Mouse (Mus musculus): Measurements from ENCODE around the gene 2310009B15Rik. TPM values are rescaled to one million over a fixed set of nuclear protein-coding genes. Genes with fewer than 3 reads are reported as not detected.

Gene 2310009B15Rik
- polyA plus RNA-seq, 1 experiment = 54.8 TPM

DNA sequence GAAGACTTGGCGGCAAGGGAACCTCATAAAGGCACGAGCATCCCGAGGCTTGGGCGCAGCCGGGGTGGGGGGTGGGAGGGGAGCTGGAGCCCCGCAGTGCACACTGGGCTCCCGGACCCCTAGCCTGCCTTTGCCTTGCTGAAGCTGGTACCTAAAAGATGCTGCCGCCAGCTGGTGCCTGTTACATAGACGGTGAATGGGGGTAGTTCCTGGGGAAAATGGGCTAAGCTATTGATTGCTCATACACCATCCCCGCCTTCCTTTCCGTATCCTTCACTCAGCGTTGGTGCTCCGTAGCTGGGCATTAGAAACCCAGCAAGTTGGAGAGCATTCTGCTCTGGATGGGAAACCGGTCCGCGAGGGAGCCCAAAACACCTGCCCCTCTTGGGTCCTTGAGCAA lies 8.6 kb downstream of the 2310009B15Rik start:
- Histone ChIP-seq H3K36me3 (ENCODE audit: control insufficient read depth, insufficient read depth, low read length) (no peaks in the 10 kb centered on the region), H3K4me3 (ENCODE audit: control insufficient read depth, insufficient read depth, low read length) (no peak overlapping the region), H3K27me3 (ENCODE audit: control insufficient read depth, insufficient read depth, low read length) (peaks cover 27% of the 10 kb centered on the region), H3K4me1 (replicated peaks; ENCODE audit: control insufficient read depth, insufficient read depth, low read length) (peaks cover 33% of the 10 kb centered on the region), H3K27ac (ENCODE audit: control insufficient read depth, insufficient read depth, low read length) (no peak overlapping the region)
- no peak for DNase-seq
- no peak for TF ChIP-seq POLR2A (IDR thresholded peaks at IDR 0.05; ENCODE audit: control insufficient read depth, extremely low read depth, insufficient read depth, low read length, poor library complexity)
- no peak for TF ChIP-seq CTCF (IDR thresholded peaks at IDR 0.05; ENCODE audit: borderline replicate concordance, control insufficient read depth, extremely low read depth, insufficient read depth, low read length, poor library complexity)
- 9% methylated on average over 16 of the region's 16 CpGs for WGBS

DNA sequence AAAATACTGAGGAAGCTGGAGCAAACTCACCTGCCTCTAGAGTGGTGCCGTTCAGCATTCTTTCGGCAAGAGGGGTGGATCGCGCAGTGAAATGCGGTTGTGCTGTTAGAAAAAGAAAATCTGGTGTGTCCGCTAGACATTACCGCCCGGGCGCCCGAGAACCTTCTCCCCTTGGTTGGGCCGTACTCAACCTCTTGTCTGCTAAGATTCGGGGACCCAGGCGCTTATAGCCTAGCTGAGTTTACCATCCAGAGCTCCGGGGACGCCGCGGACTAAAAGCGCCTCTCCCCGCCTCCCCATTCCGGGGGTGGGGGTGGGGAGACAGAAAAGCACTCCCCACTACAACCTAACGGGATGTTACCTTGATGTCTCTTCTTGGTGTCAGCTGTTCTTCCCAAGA lies 9.5 kb downstream of the 2310009B15Rik start:
- 5% methylated on average over 21 of the region's 21 CpGs for WGBS
- Histone ChIP-seq H3K4me3 (ENCODE audit: control insufficient read depth, insufficient read depth, low read length) (no peak overlapping the region), H3K27me3 (ENCODE audit: control insufficient read depth, insufficient read depth, low read length) (peaks cover 29% of the 10 kb centered on the region), H3K36me3 (ENCODE audit: control insufficient read depth, insufficient read depth, low read length) (no peaks in the 10 kb centered on the region), H3K27ac (ENCODE audit: control insufficient read depth, insufficient read depth, low read length) (no peak overlapping the region), H3K4me1 (replicated peaks; ENCODE audit: control insufficient read depth, insufficient read depth, low read length) (peaks cover 33% of the 10 kb centered on the region)
- DNase-seq = no peak
- TF ChIP-seq CTCF (IDR thresholded peaks at IDR 0.05; ENCODE audit: borderline replicate concordance, control insufficient read depth, extremely low read depth, insufficient read depth, low read length, poor library complexity) (no peak), POLR2A (IDR thresholded peaks at IDR 0.05; ENCODE audit: control insufficient read depth, extremely low read depth, insufficient read depth, low read length, poor library complexity) (no peak)

DNA sequence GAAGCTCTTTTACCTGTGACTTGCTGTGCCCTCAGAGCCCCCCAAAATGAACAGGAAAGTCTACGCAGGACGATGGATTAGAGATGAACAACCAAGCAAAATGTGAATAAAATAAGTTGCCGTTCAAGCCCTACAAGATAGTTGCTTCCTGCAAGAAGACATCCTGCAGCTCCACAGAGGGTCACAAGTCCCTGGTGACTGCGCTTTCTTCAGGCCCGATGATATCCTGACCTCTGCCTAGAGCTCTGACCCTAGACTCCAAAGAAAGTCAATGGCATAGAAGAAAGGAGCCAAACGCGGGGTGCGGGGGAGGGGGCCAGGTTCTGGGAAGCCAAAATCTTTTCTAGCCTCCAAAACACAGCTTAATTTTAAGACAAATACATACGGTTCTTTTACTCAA lies 10.1 kb downstream of the 2310009B15Rik start:
- TF ChIP-seq CTCF (IDR thresholded peaks at IDR 0.05; ENCODE audit: borderline replicate concordance, control insufficient read depth, extremely low read depth, insufficient read depth, low read length, poor library complexity) = no peak
- TF ChIP-seq POLR2A (IDR thresholded peaks at IDR 0.05; ENCODE audit: control insufficient read depth, extremely low read depth, insufficient read depth, low read length, poor library complexity) = no peak
- peaks cover 30% of the 10 kb centered on the region for H3K27me3 ChIP-seq (ENCODE audit: control insufficient read depth, insufficient read depth, low read length)
- WGBS = 9% methylated on average over 9 of the region's 9 CpGs
- H3K4me3 ChIP-seq (ENCODE audit: control insufficient read depth, insufficient read depth, low read length) = no peak overlapping the region
- DNase-seq = no peak
- H3K36me3 ChIP-seq (ENCODE audit: control insufficient read depth, insufficient read depth, low read length) = no peaks in the 10 kb centered on the region
- H3K4me1 ChIP-seq (replicated peaks; ENCODE audit: control insufficient read depth, insufficient read depth, low read length) = peaks cover 36% of the 10 kb centered on the region
- no peak overlapping the region for H3K27ac ChIP-seq (ENCODE audit: control insufficient read depth, insufficient read depth, low read length)

DNA sequence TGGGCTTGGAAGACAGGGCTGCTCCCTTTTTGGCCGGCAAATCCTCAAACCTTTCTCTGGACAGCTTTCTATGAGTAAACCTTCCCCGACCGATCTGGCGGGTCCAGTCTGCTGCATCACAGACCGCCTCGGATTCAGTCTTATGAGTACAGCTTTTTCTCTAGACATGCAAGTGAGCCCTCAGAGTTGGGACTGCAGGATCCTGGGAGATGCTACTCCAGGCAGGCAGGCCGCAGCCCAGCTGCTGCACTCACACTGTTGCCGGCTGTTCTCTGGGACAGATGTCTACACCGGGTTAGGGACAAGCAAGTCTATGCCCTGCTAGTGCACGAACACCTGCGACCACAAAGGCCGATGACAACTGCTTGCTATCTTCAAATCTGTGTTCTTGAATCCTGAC lies 10.5 kb downstream of the 2310009B15Rik start:
- Histone ChIP-seq H3K27ac (ENCODE audit: control insufficient read depth, insufficient read depth, low read length) (no peak overlapping the region), H3K36me3 (ENCODE audit: control insufficient read depth, insufficient read depth, low read length) (no peaks in the 10 kb centered on the region), H3K4me1 (replicated peaks; ENCODE audit: control insufficient read depth, insufficient read depth, low read length) (peaks cover 39% of the 10 kb centered on the region), H3K27me3 (ENCODE audit: control insufficient read depth, insufficient read depth, low read length) (peaks cover 34% of the 10 kb centered on the region), H3K4me3 (ENCODE audit: control insufficient read depth, insufficient read depth, low read length) (no peak overlapping the region)
- no peak for DNase-seq
- WGBS = 9% methylated on average over 12 of the region's 12 CpGs
- no peak for TF ChIP-seq POLR2A (IDR thresholded peaks at IDR 0.05; ENCODE audit: control insufficient read depth, extremely low read depth, insufficient read depth, low read length, poor library complexity)
- TF ChIP-seq CTCF (IDR thresholded peaks at IDR 0.05; ENCODE audit: borderline replicate concordance, control insufficient read depth, extremely low read depth, insufficient read depth, low read length, poor library complexity) = no peak

DNA sequence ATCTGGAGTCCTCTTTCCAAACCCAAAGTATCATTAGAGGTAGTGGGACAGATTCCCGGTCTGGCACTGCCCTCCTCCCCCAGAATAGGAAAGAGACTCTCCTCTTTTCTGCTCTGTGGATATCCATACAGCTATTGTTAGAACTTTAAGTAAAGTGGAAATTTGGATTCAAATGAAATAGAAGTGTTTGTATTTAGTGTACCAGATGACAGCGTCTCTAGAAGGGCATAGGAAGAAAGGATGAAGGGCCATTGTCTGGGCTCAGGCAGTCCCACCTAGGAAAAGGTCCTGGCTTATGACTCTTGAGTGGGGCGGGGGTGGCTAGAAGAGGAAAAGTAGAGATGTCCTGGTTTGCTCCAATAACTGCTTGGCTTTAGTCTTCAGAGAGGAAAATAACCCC lies 11.2 kb downstream of the 2310009B15Rik start:
- no peak for TF ChIP-seq CTCF (IDR thresholded peaks at IDR 0.05; ENCODE audit: borderline replicate concordance, control insufficient read depth, extremely low read depth, insufficient read depth, low read length, poor library complexity)
- TF ChIP-seq POLR2A (IDR thresholded peaks at IDR 0.05; ENCODE audit: control insufficient read depth, extremely low read depth, insufficient read depth, low read length, poor library complexity) = no peak
- Histone ChIP-seq H3K4me1 (replicated peaks; ENCODE audit: control insufficient read depth, insufficient read depth, low read length) (peaks cover 39% of the 10 kb centered on the region), H3K27me3 (ENCODE audit: control insufficient read depth, insufficient read depth, low read length) (peaks cover 38% of the 10 kb centered on the region), H3K4me3 (ENCODE audit: control insufficient read depth, insufficient read depth, low read length) (no peak overlapping the region), H3K36me3 (ENCODE audit: control insufficient read depth, insufficient read depth, low read length) (no peaks in the 10 kb centered on the region), H3K27ac (ENCODE audit: control insufficient read depth, insufficient read depth, low read length) (no peak overlapping the region)
- DNase-seq = no peak
- WGBS = 24% methylated on average over 3 of the region's 3 CpGs

DNA sequence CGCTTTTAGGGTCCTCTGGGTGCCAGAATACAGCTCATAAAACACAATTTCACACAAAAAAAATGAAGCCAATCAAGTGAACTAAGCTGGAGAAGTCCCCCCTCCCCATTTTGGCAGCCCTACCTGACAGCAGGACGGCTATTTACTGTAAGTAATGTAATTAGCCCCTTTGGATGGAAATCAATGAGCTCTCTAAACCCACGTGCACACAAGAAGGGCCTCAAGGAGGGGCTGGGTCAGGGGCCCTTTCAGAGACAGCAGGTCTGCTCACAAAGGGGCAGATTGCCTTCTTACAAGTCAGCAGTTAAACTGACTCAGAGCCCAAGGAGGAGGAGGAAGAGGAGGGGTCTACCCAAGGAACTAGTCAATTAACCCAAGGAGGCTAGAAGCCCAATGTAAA lies 12.5 kb downstream of the 2310009B15Rik start:
- Histone ChIP-seq H3K27ac (ENCODE audit: control insufficient read depth, insufficient read depth, low read length) (no peak overlapping the region), H3K4me1 (replicated peaks; ENCODE audit: control insufficient read depth, insufficient read depth, low read length) (peaks cover 39% of the 10 kb centered on the region), H3K36me3 (ENCODE audit: control insufficient read depth, insufficient read depth, low read length) (no peaks in the 10 kb centered on the region), H3K27me3 (ENCODE audit: control insufficient read depth, insufficient read depth, low read length) (peaks cover 45% of the 10 kb centered on the region), H3K4me3 (ENCODE audit: control insufficient read depth, insufficient read depth, low read length) (no peak overlapping the region)
- WGBS = 20% methylated on average over 3 of the region's 3 CpGs
- DNase-seq = no peak
- TF ChIP-seq POLR2A (IDR thresholded peaks at IDR 0.05; ENCODE audit: control insufficient read depth, extremely low read depth, insufficient read depth, low read length, poor library complexity) (no peak), CTCF (IDR thresholded peaks at IDR 0.05; ENCODE audit: borderline replicate concordance, control insufficient read depth, extremely low read depth, insufficient read depth, low read length, poor library complexity) (no peak)
